Mouse (Mus musculus): Measurements from ENCODE around the gene Snrpb2.

Gene Snrpb2

GRCm38 (mm10) chr2:143062812-143063792 lies at the start of gene Snrpb2:
TSS of gene Snrpb2 (plus strand) at chr2:143063039.
- peak; percentile 98 for ATAC-seq (ENCODE audit: low TSS enrichment)

GRCm38 (mm10) chr2:143013057-143013456 lies 49.8 kb upstream of the Snrpb2 start:
- ATAC-seq (ENCODE audit: low TSS enrichment): no peak

DNA sequence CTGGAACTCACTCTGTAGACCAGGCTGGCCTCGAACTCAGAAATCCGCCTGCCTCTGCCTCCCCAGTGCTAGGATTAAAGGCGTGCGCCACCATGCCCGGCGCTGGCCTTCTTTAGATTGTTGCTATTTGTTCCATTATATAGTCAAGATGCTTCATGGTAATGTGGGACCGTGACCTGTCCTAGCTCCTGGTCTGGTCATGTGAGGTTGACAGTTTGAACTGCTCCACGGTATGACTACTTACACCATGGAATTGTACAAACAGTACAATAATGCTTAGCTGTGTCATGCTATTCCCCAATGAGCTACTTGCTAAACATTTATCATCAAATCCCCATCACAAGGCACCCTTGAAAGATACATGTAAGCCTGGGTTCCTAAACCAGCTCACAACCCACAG lies 44.8 kb upstream of the Snrpb2 start:
- ATAC-seq (ENCODE audit: low TSS enrichment): 0 out of 2 replicates have a peak, but pooled peaks have one; percentile 2

DNA sequence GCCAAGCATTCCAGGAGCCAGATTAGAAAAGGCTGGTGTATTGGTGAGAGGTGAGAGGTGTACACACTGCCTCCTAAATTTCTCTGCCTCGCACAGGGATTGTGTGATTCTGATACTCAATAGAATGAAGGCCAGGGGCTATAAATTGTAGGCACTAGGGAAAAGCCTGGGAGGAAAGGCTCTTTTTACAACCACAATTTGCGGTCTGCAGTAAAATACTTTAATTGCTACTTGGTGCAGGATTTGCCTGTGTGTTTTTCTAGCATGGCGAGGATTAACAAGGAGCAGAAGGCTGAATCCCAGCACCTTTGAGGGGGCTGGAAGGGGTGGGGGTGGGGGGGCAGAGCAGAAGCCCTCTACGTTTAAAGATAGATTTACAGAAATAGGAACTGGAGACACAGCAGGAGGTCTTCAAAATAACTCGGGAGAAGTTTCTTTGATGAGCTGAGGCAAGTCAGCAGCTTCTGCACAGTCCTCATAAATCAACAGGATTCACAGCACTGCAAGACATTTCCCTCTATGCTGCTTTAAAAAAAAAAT lies 44.2 kb upstream of the Snrpb2 start:
- peak; percentile 77 for ATAC-seq (ENCODE audit: low TSS enrichment)

- peak; percentile 31; the same call in 1 of the 2 replicates for ATAC-seq (ENCODE audit: low TSS enrichment)
Observed at GRCm38 (mm10) chr2:143019727-143020126, 43.1 kb upstream of the Snrpb2 start.

DNA sequence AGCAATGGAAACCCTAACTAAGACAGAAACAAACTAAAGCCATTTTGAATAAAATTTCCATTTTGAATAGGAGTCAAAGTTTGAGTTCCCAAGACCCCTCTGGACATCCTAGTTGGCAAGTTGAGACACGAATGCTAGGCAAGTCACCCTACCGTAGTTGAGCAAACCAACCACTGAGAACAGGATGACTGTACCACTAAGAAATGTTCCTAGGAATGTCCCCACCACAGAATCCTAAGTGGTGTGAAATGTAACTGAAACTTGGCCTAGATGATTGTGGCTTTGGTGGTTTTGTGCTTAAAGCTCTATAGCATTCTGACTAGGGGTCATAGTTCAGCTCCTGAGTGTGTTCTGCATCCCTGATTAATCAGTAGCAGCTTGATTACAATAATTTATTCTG lies 39.5 kb upstream of the Snrpb2 start:
- ATAC-seq (ENCODE audit: low TSS enrichment): no peak

DNA sequence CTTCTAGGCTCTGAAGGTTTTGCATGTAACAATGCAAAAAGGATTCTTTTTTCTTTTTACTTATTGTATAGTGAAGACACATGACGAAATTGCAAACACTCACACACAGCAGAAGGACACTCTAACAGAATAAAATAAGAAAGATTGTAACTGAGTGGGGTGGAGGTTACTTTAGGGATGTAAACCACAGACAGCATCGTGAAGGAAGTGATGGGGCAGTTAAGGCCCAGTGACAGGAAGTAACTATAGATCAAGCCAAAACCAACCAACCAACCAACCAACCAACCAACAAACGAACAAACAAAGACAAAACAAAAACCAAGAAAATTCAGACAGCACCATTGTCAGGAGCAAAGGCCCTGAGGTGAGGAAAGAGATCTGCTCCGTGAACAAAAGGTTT lies 38.6 kb upstream of the Snrpb2 start:
- ATAC-seq (ENCODE audit: low TSS enrichment): no peak

DNA sequence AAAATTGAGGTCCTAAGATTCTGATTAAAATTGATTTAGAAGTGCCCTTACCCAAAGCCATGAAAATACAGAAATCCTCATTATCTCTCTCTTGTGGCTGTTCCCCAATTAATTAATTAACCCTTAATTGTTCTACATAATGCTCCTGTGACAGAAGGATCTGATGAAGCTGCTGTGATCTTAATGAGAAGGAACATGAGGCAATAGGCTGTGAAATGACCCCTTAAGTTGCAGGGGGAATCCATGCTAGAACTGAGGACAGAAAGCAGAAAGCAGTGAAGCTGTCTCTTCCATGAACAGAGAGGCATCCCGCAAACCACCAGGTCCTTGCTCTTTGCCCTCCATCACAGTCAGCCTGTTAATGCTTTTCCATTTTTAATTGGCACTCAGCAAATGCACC lies 31.6 kb upstream of the Snrpb2 start:
- no peak for ATAC-seq (ENCODE audit: low TSS enrichment)

GRCm38 (mm10) chr2:143032378-143033255 lies 30.2 kb upstream of the Snrpb2 start:
- ATAC-seq (ENCODE audit: low TSS enrichment): peak; percentile 41

DNA sequence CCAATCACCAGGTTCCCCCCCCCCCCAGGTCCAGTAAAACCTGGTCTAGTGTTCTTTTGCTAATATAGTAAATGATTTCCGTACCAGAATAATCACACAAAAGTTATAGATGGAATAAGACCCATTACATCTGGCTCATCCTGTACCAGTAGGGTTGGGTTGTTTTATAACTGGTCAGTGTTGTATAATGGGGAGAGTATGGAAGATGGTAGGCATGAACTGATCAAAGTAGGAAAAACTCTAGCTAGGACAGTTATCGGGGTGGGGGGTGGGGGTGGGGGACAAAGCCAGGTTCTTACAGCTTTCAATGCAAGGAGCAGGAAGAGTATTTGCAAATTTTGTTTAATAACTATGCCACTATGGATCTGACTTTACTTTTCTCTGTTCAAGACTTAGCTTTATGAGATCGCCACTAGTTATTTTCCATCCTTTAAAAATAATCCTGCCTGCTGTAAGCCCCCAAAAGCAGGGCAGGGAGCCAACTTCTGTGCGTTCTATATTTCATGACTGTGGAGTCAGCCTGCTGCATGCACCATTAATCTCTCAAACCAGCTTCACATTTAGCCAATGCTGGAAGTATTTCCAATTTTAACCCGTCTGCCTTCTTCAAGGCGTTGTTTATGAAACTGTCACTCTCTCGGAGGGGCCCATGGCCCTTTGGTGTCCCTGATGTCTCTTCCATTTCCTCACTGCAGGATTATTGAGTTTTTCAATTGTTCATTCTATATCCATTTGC lies 28.3 kb upstream of the Snrpb2 start:
- no peak for ATAC-seq (ENCODE audit: low TSS enrichment)

DNA sequence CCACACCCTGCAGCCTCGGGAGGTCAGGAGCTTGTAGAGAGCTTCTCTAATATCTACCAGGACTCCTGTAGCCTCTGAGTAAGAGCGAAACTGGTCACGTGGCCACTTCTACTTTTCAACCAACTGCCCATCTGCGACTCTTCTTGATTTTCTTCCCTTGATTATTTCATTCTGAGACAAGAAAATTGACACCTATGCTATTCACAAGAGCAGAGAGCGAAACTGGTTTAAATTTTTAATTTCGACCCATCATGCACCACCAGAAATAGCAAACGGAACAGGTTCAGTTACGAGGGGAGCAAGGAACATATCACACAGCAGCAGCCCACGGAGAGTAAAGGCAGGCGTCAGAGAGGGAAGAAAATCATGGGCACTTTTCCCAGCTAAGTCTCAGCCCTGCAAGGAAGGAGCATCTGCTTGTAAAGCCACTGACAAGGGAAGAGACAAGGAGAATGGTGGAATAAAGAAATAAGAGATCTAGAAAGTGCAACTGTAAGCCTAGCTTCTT lies 27.7 kb upstream of the Snrpb2 start:
- ATAC-seq (ENCODE audit: low TSS enrichment): peak; percentile 86

DNA sequence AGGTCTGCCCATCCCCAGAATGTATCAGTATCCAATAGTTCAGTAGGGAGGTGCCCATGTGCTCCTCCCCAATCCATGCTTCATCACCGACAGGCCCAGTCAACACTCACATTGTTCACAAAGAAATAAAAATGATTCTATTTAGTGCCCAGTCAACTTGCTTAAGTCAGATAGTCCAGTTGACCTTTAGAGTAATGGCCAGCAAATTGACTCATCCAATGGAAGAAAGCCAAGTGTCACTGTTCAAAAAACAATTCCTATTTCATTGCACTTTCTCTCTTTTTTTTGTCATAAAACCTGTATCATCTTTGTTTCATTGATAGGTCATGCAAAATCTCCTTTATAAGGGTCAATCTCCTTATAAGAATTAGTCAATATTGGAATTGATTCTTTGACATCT lies 21.2 kb upstream of the Snrpb2 start:
- no peak for ATAC-seq (ENCODE audit: low TSS enrichment)

- ATAC-seq (ENCODE audit: low TSS enrichment): no peak
Observed at GRCm38 (mm10) chr2:143055251-143055650, 7.6 kb upstream of the Snrpb2 start.

DNA sequence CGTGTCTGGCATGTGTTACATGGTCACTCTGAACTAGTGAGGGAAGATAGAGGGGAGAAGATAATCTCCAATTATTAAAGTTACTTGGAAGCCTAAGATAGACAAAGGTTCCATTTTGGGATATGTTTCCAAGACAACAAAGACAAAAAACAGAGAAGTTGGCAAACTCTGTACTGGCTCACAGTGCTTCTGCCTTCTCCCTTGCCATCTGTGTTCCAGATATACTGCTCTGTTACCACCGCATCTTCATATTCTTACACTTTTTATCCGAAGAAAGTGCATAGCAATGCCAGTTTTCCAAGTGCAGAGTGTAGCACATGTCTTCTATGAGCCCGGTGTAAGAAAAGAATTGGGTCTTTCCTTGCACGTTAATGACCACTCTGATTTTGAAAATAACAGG lies 6.1 kb upstream of the Snrpb2 start:
- peak; percentile 95 for ATAC-seq (ENCODE audit: low TSS enrichment)

DNA sequence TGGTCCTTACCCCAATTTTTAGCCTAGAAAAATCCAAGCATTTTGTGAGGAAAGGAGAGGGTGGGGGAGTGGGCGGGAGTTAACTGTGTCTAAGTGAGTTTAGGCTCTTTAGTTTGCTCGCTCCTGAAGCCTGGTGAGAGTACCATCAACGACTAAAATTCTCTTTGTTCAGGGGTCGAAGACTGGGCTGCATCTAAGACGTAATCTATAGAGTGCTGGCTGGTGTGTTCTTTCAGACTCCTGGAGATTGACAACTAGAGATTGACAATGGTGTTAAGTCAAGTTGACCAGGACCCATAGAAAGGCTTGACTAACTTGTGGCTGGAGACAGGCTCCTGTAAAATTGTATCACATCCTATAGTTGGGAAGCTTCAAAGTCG lies 417 bp upstream of the Snrpb2 start:
- peak; percentile 42 for ATAC-seq (ENCODE audit: low TSS enrichment)

- no peak for ATAC-seq (ENCODE audit: low TSS enrichment)
Observed at GRCm38 (mm10) chr2:143065914-143066313, 3.1 kb downstream of the Snrpb2 start.

DNA sequence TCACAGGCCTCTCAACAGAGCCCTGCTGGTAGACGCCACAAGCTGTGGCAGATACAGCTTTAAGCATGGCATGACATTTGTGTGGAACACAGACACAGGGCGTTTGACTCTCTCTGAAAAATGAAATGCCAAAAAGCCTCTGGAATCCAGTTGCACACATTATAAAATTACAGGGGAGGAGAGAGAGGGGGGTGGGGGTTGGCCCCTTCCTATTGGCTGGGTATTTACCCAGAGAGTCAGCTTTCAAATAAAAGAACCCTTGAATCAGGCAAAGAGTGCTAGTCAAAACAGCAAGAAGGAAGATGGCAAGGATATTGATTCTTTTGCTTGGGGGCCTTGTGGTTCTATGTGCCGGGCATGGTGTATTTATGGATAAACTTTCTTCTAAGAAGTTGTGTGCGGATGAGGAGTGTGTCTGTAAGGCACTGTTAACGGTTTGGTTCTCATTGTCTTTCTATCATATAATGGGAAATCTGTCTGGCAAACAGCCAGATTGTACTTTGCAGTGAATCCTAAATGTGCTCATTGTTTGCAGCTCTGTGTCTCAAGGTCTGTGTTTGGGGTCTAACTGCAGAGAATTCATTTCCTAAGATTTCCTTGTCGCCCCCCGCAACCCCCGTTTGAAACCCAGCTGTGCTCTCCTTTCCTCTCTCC lies 15.5 kb downstream of the Snrpb2 start, which contains the start of gene Otor:
TSS of gene Otor (plus strand) at position 276 of the 654 bp plus-strand sequence.
- ATAC-seq (ENCODE audit: low TSS enrichment): no peak

- ATAC-seq (ENCODE audit: low TSS enrichment): no peak
Observed at GRCm38 (mm10) chr2:143081693-143082092, 18.9 kb downstream of the Snrpb2 start.

- no peak for ATAC-seq (ENCODE audit: low TSS enrichment)
Observed at GRCm38 (mm10) chr2:143084852-143085397, 22.1 kb downstream of the Snrpb2 start.

- ATAC-seq (ENCODE audit: low TSS enrichment): no peak
Observed at GRCm38 (mm10) chr2:143089866-143090265, 27.0 kb downstream of the Snrpb2 start.

All from frontal cortex, adult (tissue).